Mouse (Mus musculus) induced T-regulatory cell, adult 2 months (primary cell): Measurements from ENCODE around the gene Mdh2.

Experiments used
- DNase-seq: peaks from one replicate; pipeline ENCODE4 v3.0.0-alpha.2; 2012; ENCODE audit warnings: low read depth

Gene Mdh2

DNA sequence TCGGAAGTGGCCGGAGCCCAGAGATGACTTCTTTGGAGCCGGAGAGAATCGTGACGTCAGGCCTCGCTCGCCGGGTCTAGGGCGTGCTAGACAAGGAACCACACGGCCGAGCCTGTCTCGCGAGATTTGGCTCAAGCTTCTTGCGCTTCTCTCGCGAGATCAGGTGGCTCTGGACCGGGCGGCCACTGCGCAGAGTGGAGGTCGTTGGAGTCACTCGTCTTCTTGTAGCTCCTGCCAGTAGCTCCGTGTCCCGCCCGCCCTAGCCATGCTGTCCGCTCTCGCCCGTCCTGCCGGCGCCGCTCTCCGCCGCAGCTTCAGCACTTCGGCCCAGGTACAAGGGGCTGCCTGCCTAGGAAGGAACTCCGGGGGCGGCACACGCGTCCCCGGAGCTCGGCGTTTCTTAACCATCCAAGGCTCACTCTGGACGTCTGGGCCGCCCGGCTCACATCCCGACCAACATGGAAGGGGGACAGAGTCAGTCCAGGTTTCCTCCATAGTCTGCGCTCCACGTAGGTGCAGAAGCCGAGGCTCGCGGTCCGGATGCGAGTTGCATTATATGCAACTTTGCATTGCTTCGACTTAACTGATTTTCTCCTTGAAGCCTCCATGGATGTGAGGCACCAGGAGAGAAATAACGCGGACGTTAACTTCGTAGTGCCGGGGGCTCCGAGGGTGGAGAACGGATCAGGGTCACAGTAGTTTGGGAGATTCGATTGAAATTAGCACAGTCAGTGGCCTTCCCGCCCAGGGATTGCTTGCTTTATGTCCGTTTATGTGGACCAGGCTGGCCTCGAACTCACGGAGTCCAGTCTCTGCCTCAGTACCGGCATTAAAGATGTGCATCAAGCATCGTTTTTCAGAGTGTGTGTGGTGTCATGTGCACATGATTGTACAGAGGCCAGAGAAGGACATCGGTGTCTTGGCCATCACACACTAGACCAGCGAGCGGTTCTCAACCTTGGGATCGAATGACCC is at the start of gene Mdh2:
Gene Mdh2, plus strand, starts transcription at position 10 of the 975 bp plus-strand sequence.
- DNase-seq, result peak; percentile 100

DNA sequence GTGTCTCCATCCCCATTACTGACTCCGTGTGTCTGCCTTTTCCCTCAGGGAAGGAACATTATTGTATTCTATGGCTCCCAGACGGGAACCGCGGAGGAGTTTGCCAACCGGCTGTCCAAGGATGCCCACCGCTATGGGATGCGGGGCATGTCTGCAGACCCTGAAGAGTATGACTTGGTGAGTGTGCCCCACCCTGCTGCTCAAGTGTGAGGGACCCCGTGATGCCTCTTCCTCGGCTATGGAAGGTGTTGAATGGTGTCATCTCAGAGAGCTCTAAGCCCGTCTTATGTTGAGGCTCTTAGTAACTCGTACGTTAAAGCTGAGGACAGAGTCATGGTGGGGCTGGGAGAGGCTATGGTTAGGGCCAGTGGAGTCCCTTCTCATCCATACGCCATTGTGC is 48.9 kb upstream of the Mdh2 start:
- DNase-seq, result no peak

DNA sequence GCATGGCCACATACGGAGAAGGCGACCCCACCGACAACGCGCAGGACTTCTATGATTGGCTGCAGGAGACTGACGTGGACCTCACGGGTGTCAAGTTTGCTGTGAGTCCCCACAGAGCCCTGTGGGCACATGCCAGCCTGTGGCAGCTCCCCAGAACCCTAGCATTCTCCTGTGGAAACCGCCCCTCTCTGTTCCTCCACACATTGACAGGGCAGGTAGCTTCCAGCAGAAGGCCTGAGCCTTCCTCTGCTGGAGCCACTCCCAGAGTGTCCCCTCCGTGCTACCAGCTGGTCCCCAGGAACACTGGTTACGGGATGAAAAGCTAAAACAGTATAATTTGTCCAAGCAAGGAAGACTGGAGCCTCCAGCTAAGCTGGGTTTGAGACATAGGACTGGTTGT is 48.0 kb upstream of the Mdh2 start:
- no peak for DNase-seq

DNA sequence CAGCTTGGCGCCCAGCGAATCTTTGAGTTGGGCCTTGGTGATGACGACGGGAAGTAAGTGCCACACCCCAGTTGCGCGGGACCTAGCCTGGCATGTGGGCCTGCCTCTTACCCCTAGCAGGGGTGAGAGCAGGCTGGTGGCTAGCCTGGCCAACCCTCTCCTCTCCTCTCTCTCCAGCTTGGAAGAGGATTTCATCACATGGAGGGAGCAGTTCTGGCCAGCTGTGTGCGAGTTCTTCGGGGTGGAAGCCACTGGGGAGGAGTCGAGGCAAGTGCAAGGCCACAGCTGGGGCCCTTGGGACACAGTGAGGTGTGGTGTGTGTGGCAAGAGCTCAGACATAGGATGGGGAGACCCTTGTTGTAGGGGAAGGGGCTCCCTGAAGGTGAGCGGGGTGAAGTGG is 47.4 kb upstream of the Mdh2 start:
- DNase-seq, result no peak

DNA sequence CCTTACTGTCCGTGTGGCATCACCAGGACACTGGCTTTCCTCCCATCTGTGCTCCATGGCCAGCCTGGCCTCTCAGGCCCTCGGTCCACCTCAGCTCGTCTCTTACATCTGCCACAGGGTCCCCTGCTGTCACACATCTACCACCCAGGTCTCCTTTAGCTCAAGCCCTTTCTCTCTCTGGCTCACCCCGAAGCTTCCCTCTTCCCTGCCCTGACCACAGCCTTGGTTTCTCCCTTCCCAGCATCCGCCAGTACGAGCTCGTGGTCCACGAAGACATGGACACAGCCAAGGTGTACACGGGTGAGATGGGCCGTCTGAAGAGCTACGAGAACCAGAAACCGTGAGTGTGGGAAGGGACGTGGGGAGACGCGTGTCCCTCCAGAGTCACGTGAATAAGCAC is 47.0 kb upstream of the Mdh2 start:
- DNase-seq, result no peak

DNA sequence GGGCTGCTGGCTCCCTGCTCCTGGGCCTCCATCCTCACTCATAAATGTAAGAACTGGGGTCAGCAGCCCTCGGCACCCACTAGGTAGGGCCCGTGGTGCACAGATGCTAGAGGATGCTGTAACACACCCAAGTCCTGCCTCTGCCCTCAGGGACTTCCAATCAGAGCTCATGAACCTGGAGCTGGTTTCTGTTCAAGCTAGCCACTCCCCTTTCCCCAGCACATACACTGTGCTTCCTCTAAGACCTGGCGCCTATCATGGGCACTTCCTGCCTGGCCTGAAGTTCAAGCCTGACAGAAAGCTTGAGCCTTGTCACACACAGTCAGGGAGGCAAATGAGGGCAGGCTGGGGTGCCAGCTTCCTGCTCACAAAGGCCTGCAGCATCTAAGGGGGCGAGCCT is 45.2 kb upstream of the Mdh2 start:
- peak; percentile 29 for DNase-seq

DNA sequence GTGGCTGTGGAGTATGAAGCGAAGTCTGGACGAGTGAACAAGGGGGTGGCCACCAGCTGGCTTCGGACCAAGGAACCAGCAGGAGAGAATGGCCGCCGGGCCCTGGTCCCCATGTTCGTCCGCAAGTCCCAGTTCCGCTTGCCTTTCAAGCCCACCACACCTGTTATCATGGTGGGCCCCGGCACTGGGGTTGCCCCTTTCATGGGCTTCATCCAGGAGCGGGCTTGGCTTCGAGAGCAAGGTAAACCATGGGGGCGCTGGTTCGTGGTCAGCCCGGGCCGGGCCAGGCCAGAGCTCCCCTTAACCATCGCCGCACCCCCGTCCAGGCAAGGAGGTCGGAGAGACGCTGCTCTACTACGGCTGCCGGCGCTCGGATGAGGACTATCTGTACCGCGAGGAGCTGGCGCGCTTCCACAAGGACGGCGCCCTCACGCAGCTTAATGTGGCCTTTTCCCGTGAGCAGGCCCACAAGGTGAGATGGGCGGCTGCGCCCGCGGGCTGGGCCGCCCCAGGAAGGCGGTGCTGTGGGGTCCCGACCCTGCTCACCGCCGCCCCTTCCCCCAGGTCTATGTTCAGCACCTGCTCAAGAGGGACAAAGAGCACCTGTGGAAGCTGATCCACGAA is 44.1 kb upstream of the Mdh2 start:
- DNase-seq, result no peak

DNA sequence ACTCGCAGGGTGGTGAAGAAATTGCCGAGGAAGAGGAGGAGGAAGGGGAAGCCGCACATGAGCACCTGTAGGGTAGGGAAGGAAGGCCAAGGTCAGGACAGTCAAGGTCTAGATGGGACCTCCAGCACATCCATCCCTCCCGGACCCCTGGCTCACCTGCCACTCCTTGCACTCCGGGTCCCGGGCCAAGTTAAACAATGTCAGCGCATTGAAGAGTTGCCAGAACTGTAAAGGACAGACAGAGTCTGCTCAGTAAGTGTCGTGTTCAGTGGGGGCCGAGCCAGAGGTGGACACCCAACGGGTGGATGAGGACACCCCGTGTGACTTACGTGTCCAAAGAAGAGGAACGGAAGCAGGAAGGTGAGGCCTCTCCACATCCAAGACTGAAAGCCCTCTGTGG is 42.5 kb upstream of the Mdh2 start:
- DNase-seq, result no peak

DNA sequence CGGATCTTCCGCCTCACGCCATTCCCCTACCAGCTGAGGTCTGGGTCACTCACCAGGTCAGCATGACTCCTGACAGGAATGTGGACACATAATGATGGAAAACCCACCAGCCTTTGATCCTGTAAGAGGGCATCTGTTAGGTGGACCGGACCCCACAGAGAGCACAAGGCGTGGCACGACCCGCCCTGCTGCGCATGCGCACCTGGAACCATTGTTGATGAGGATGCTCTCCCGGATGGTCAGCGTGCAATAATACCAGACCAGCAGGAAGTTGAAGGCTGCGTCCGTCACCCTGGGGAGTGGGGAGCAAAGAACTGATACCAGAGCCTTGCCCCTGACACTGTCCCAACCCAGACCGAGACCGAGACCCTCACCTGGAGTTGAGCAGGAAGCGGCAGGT is 41.7 kb upstream of the Mdh2 start:
- DNase-seq, result no peak

DNA sequence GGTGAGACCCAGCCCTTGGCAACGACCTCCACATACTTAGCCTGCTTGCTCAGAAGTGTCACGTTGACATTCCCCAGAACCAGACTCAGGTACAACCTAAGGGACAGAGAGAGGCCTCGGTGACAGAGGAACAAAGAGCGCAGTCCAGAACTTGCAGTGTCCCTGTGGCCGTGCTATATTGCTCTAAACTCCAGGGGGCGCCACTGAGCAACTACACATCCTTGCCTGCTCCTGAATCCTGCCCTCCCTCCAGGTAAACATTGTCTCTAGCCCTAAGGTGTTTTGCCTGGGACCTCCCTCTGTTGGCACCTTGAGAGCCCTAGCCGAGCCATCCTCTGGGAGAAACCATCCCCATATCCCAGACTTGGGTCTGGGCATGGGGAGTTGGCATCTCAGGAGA is 41.1 kb upstream of the Mdh2 start:
- DNase-seq, result peak; percentile 54

DNA sequence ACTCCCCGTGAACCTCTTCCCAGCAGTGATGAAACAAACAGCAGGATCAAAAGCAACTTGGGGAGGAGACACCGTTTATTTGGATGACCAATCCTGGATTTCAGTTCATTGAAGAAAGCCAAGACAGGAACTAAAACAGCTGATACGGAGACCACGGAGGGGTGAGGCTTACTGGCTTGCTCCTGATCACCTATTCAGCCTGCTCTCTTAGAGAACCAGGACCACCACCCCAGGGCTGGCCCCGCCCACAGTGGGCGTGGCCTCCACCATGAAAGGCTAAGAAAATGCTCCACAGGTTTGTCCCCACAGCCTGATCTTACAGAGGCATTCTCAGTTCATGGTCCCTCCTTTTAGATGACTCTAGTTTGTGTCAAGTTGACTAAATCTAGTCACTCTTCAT is 40.0 kb upstream of the Mdh2 start:
- no peak for DNase-seq

DNA sequence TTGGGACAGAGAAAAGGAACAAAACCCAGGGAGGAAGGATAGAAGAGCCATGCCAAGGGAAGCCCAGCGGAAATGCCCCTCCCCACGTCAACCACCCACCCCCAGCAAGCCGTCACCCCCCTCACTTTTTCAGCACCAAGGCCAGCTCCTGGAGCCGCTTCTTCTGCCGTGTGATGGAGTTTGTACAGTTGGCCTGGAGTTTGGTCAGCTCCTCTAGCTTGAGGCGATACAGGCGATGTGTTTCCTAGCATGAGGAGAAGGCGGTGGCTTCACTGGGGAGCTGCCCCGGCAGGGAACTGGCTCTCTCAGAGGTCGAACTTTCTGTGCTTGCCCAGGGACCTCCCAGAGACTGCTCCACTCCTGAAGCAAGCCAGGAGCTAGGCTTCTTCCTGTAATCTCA is 36.1 kb upstream of the Mdh2 start:
- peak; percentile 40 for DNase-seq

DNA sequence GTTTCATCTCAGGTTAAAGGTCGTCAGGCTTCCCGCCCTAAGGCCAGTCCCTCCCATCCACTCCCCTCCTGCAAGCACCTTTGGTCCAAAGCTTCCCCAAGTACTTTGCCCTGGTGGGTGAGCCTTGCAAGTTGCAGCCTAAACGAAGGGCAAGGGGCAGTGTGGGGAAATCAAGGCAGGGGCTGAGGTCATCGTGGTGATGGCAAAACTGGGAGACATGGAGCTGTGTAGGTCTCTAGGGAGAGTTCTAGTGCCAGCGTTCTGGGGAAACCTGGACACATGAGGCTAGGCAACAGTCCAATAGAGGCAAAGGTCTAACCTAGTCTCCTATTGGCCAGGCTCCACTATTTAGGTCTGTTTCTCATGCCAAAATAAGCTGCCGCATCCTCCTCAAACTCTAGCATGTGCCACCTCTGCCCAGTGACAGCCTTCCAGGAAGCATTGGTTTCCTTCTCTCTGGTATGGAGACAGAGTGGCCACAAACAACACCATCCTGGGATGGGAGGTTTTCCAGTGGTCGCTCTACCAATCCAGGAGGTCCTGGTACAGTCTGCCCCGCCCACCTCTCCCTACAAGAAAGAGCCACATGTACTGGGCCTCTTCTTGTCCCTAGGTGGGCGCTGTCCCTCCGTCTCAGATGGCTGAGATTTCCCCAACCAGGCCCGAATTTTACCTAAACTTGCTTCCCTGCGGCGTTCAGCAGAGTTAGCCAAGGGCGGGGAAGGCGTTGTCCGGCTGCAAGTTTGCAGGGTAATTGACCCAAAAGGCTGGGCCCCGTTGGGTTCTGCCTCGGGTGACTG is 35.1 kb upstream of the Mdh2 start:
- DNase-seq, result peak; percentile 38

DNA sequence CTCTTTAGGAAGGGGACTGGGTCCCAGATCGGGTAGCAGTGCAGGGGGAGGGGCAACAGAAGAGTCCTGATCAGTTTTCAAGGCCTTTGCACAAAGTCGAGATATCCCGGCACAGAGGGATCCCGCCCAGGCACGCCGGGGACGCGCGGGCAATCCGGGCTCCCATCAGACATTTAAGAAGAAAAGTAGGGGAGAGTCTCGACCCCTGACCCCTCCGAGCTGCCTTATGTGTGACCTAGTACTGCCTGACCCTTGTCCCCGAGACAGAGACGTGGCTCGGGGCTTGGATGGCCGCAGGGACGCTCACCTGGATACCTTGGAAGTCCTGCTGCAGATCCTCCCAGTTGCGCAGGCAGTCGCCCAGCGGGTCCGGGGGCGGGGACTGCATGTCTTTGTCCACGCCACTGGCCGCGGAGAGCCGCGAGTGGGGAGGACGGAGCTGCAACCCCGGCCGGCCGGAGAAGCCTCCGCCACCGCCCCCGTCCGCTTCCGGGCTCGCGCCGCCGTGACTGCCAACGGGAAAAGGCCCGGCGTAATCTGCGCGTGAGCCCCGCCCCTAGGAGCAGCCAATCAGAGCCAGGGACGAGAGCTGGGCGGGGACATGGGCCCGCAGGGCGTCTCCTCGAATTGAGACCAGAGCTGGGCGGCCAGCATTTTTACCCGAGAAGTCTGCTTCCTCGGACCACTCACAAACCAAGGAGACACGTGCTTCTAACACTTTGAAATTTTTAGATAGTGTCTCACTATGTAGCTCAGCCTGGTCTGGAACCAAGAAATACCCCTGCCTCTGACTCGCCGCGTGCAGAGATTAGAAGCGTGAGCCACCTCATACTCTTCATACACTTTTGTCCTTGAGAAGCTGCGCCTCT is 34.3 kb upstream of the Mdh2 start, which contains the start of gene Tmem120a:
Gene Tmem120a, minus strand, starts transcription at position 708 of the 869 bp plus-strand sequence.
- peak; percentile 94 for DNase-seq

DNA sequence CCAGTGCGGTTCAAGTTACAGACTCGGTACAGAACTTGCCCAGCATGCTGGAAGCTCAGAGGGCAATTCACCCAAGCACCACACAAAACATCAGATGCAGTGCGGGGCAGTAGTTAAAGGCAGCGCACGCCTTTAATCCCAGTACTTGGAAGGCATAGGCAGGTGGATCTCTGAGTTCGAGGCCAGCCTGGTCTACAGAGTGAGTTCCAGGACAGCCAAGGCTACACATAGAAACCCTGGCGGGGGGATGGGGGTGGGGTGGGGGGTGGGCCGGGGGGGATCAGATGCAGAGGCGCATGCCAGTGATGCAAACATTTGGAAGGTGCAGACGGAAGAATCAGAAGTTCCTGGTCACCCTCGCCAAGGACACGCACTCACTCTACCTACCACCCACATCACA is 33.5 kb upstream of the Mdh2 start:
- DNase-seq, result no peak

DNA sequence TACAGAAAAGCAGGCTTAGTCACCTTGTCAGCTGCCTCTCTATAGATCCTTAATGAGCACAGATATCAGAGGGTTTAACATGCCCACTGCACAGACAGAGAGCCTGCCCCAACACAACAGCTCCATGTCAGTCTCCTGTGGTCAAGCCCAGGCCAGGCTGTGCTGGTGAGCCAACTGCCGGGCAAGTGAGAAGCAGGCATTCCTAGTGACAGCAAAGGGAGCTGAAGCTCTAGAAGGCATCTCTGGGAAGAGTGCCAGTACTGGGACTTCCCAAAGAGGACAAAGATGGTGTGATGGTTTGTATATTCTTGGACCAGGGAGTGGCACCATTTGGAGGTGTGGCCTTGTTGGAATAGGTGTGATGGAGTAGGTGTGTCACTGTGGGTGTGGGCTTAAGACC is 27.2 kb upstream of the Mdh2 start:
- no peak for DNase-seq

DNA sequence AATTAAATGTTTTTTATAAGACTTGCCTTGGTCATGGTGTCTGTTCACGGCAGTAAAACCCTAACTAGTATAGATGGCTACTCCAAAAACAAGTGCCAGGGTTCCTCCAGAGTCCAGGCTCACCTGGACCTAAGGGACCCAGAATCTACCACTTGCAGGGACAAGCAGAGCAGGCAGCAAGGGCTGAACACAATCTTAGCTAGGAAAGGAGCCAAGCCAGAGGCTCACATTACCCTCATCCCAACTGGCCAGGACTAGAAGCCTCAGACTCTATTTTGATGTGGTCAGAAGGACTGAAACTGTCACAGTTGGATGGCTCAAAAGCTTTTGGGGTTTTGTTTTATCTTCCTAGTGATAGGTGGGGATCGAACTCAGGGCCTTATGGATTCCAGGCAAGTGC is 26.7 kb upstream of the Mdh2 start:
- no peak for DNase-seq

DNA sequence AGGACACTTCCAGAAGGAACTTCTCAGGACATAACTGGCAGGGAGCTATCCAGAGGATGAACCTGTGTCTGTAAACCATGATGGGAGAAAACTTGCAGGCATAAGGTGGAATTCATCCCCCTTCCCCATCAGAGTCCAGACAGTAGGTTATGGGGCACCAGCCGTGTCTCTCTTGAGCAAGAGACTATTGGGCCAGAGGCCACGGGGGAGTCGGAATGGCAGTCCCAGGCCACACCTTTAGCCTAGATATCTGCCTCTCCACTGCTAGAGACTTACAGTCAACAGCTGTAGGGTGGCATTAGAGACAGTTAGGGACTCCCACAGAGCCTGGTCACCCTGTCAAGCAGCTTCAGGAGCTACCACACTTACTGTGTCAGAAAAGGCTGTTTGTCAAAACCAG is 16.4 kb upstream of the Mdh2 start:
- DNase-seq, result no peak

DNA sequence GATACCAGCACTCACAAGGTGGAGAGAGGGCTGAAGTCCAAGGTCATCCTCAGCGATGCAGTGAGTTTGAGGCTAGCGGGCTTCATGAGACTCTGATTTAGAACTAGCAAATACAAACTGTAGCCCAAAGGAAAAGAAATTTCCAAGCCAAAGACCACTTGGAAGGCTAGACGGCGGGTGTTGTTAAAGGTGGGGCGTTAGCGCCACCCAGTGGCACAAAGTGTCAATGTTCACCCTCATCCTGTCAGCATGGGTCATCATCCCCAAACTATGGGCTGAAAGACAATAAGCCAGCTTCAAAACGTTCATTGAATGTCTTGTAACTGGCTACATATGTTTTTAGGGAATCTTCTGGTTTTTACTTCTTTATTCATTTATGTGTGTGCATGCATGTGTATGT is 14.8 kb upstream of the Mdh2 start:
- DNase-seq, result peak; percentile 84

DNA sequence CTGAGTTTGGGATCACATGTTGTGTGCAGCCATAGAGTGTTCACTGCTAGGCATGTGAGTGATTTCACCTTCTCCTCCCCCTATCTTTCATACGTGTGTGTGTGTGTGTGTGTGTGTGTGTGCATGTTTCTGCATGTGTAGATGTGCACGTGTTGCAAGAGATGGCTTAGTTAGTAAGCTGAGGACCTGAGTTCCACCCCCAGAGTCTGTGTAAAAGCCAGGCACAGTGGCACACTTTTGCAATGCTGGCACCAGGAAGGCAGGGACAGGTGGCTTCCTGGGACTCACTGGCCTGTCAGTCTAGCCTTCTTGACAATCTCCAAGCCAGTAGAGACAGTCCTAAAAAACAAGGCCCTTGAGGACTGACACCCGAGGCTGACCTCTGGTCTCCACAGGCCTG is 13.3 kb upstream of the Mdh2 start:
- DNase-seq, result no peak

DNA sequence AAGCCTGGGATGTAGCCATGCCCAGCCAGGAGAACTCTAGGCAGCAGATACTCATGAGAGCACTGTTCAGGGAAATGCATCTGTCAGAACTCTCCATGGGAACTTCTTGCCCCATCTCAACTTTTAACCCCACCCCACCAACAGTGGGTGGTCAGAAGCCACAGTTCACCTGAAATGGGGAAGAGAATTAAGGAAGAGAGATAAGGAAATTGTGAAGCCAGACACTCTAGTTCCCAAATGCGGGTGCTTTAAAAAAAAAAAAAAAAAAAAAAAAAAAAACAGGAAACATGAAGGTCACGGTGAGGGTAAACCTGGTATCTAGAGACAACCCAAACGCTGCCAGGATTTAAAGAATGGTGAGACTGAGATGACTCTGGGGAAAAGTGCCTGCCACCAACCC is 5.8 kb upstream of the Mdh2 start:
- no peak for DNase-seq

DNA sequence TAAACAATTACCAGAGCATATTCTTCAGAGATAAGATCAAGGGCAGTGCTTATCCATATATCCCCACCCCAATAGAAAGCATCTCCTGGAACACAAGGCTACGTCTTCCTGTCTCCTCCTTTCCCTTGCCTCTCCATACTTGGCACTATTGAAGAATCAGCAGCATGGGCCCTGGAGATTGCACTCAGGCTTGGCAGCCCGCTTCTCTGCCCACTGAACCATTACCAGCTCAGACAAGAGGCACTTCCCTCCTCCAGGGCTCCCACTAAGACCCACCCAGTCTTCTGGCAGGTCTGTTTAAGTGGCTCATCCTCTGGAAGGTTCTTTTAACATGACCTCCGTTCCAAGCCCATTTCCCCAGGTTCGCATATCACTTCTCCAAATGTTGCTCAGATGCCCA is 1.7 kb upstream of the Mdh2 start:
- DNase-seq, result no peak
